Mouse (Mus musculus): ENCODE measurements at regions not wholly inside any gene's neighbourhood (a gene's known extent, or its start where the extent isn't known, plus 50 kb on each side); places are given as distances from the start of the nearest gene placed in this dataset.

DNA sequence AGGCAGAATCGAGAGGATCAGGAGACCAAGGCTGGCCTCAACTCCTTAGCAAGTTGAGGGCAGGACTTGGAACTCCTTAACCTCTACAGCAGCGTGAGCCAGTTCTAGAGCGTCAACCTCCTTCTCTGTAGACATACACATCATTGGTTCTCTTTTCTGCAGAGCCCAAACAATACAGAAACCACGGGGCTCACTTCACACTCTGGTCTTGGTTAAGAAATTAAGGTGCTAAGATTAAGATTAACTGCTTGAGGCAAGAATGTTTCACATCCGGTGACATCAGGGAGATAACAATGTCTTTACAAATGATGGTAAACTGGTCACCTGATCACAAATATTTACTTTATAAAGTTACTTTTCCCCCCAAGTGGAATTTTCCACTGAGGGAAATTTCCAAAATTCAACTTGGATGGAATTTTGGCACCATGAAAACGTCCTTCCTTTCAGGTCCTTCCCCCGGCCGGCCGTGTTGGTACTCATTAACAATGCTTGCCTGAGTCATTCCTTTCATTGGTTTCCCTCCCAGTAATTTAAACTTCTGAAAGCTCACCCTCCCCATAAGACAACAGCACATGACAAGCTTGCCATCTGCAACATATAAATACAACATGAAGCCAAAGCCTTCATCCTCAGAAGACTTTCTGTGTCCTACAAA lies 77.3 kb upstream of the Kdm7a start:
- no peak for ATAC-seq (ENCODE audit: low TSS enrichment)

DNA sequence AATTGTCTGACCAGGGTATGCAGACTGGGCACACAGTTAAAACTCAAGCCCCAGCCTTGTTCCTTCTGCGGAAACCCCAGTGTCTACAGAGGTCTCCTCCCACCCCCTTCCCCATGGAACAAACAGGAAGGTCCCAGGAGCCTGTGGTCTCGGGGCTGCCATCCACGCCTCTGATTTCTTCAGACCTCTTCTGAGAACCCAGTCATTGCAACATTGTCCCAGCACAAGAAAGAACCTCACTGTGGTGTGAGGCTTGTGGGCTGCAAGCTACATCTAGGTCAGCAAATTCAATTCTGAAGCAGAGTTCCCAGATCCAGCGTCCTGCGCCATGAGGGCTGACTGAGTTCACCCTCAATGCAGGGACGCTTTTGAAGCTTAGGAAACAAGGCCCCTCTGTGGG lies 71.7 kb upstream of the Kdm7a start:
- ATAC-seq (ENCODE audit: low TSS enrichment) = peak; percentile 23; the same call in 1 of the 2 replicates

DNA sequence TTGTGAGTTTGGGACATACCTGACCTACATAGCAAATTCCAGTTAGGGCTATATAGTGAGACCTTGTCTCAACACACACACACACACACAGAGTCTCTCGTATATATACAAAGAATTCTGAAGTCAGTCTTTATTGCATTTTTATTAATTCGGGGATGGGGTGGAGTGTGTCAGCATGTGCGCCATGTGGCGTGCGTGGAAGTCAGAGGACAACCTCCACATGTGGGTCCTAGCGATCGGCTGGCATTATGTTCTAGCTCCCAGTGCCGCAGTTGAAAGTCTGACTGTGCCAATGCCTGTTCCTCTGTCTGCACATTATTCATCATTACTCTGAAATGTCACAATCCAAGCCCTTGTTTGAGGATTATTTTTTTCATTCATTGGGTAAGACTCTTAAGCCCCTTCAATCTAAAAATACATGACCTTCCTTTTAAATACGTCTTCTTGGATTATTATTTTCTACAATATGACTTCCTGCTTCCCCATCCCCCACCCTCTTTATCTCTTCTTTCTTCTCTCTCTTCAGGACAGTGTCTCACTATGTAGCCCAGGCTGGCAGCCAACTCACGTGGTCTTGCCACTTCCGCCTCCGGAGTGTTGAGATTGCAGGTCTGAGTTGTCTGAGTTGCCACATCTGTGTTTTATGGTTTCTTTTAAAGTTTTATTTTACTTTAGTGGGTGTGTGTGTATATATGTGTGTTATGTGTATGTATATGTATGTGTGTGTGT lies 68.3 kb upstream of the Kdm7a start:
- no peak for ATAC-seq (ENCODE audit: low TSS enrichment)

GRCm38 (mm10) chr6:39273427-39273826 lies 66.8 kb upstream of the Kdm7a start:
- ATAC-seq (ENCODE audit: low TSS enrichment) = no peak

DNA sequence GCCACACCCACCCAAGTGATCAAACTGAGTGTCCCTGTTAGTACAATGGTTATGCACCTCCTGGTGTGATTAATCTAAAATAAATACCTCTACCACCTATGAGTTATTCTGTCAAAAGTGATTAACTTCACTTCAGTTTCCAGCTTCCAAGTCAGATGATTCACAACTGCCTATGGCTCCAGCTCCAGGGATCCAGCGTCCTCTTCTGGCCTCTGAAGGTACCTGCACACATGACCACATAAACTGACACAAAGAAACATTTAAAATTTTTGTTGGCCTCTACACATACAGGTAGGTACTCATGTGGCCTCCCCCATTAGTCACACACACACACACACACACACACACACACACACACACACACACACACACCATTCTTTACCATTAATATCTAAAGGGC lies 63.9 kb upstream of the Kdm7a start:
- no peak for ATAC-seq (ENCODE audit: low TSS enrichment)

DNA sequence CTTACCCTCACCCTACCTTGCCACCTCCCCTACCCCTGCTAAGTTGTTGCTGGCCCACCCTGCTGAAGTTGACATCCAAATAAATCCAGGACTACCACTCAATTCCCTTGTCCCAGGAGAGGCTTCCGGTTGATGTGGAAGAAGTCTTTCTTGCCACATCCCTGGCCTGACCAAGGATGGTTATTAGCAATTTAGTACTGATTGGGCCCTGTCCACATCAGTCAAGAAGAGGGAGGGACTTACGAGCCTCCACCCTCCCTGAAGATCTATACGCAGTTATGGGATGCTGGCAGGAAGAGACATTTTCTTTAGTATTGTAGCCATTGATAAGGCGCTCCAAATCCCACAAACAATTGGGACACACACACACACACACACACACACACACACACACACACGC lies 63.1 kb upstream of the Kdm7a start:
- no peak for ATAC-seq (ENCODE audit: low TSS enrichment)

GRCm38 (mm10) chr6:39268647-39269428 lies 62.2 kb upstream of the Kdm7a start:
- no peak for ATAC-seq (ENCODE audit: low TSS enrichment)

GRCm38 (mm10) chr6:39264722-39265121 lies 58.1 kb upstream of the Kdm7a start:
- no peak for ATAC-seq (ENCODE audit: low TSS enrichment)

- ATAC-seq (ENCODE audit: low TSS enrichment) = no peak
These were observed 57.0 kb upstream of the Kdm7a start for GRCm38 (mm10) chr6:39263615-39264014.

DNA sequence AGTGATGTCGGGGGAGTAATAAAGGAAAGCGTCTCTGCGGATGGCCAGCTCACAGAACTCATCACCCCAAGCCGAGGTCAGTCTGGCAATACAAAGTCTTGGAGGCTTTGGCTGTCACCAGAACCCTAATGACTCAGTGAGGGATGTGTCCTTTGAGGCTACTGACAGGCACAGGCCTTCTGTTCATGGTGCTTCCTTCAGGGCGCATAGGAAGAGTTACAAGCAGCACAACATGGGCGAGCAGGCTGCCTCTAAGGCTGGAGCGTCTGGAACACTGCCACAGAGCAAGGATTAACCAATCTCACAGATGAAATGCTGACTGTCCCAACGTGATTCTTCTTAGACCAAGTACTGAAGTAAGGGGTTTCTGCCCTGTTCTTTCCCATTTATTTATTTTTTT lies 55.4 kb upstream of the Kdm7a start:
- no peak for ATAC-seq (ENCODE audit: low TSS enrichment)

- ATAC-seq (ENCODE audit: low TSS enrichment) = no peak
These were observed 53.9 kb upstream of the Kdm7a start for GRCm38 (mm10) chr6:39260480-39260879.

DNA sequence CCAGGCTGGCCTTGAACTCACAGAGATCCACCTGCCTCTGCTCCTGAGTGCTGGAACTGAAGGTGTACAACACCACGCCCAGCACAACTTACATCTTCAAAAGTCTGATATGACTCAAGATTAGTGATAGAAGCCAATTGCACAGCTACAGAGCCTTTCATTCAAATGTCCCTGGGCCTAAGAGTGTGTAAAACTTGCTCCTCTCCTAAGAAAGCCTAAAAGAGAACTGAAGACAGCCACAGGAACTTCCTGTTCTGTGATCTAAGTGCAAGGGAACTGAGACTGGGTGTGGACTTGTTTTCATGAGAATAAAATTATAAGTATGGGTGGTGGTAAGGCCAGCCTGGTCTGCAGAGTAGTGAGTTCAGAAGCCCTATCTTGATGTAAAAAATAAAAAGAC lies 52.5 kb upstream of the Kdm7a start:
- ATAC-seq (ENCODE audit: low TSS enrichment) = no peak

- no peak for ATAC-seq (ENCODE audit: low TSS enrichment)
These were observed 52.1 kb upstream of the Kdm7a start for GRCm38 (mm10) chr6:39258656-39259055.

- ATAC-seq (ENCODE audit: low TSS enrichment) = no peak
These were observed 51.2 kb upstream of the Kdm7a start for GRCm38 (mm10) chr6:39257667-39258395.

DNA sequence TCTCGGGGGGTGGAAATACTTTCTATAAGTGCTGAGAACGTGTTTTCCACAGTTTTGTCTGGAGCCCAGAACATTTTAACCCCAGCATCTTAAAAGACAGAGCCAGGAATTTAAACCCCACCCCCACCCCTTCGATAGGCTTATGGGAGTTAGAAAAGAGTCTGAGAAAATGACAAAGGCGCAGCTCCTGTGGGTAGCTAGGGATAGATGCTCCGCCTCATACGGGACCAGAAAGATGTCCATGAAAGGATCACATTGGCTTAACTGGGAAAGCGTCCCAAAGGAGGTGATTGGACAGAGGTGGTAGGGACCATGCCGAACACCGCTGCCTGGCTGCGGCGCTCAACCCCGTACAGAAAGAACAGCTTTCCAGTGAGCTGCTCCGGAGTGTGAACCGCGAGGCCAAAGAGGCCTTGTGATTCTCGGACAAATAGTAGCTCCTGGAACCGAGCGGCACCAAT lies 50.6 kb upstream of the Kdm7a start:
- ATAC-seq (ENCODE audit: low TSS enrichment) = peak; percentile 73

GRCm38 (mm10) chr6:39256304-39257103 lies 49.9 kb upstream of the Kdm7a start:
- ATAC-seq (ENCODE audit: low TSS enrichment) = peak; percentile 64
